Mouse (Mus musculus) Muller cell, postnatal 12 days (primary cell): ENCODE measurements around the gene Pramef25.
"Not testable (repeated sequence)": the region's sequence is repeated elsewhere in the genome, so short reads cannot be mapped to it uniquely, and the experiment has no call there.

ENCODE experiments used
- DNase-seq: peaks from one replicate; pipeline ENCODE4 v3.0.0-alpha.2; 2015; ENCODE audit errors: inconsistent ontology term

Pramef25 gene

DNA sequence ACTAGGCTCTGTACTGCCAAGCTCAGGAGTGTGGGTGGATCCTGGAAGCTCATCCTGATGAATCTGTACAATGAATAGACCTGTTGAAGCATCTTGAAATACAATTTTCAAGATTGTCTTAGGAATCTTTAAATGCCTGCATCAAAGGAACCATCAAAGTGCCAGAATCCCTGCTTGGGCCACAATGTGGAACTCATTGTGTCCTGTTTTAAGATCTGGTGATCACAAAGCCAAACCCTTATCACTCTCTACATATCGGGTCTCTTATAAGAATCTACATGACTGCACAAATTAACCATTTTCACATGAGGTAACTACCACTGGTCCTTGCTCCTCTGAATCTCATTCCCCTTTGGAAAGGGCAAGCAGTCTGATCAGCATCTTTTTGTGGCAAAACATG, at the start of gene Pramef25:
Gene Pramef25 (minus strand): TSS at position 101 of the 400 bp plus-strand sequence.
- not testable (repeated sequence) for DNase-seq

DNA sequence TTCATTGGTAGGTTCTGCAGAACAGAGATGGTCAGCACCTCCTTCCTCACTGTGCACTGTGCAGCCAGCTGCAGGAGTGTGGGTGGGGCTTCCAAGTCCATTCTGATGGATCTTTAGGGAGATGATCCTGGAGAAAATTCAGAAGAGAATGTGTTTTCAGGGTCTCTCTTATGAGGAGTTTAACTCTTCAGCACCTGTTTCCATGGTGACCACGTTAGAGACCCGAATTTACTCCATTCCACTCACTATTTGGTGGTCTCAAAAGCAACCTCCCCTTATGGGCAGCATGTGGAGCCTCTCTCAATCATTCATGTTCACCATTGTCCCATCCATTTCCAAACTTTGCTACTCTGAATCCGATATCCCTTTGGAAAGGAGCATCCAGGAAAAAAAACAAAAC, 43.5 kb upstream of the Pramef25 start, which contains the start of gene Pramef17:
Gene Pramef17 (minus strand): TSS at position 101 of the 400 bp plus-strand sequence.
- DNase-seq: not testable (repeated sequence)

DNA sequence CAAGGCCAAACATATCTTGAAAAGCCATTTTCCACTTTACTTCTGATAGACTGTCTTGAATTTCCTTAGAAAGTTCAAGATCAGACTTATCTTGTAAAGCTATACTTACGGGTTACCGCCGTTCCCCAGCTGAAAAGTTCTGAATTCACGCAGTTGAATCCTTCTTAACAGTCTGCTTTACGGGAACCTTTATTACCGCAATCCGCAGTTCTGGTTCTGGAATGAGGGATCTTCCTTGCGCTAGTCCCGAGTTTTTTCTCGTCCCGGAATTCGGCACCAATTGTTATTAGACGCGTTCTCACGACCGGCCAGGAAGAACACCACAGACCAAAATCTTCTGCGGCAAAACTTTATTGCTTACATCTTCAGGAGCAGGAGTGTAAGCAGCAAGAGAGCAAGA, 37.3 kb upstream of the Pramef25 start:
- DNase-seq: not testable (repeated sequence)

DNA sequence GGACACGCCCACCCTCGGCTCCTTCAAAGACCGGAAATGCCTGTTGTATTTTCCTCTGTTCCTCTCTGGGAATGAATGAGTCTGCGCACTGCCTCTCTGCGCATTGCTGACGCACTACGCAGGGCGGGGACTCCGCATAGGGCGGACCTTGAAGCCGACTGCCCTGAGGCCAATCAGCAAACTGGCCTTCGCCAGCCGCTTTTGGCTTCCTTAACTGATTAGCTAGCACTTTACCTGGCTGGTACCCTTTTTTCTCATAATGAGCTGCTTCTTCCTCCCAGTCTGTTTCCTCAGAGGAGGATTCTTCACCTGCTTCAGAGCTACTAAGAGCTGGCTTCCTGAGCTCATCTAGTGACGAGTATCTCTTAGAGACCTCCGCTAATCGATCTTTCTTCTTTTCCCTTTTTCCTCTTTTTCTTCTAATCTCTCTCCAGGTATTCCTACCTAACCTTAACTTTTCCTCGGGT, 36.7 kb upstream of the Pramef25 start:
- not testable (repeated sequence) for DNase-seq

DNA sequence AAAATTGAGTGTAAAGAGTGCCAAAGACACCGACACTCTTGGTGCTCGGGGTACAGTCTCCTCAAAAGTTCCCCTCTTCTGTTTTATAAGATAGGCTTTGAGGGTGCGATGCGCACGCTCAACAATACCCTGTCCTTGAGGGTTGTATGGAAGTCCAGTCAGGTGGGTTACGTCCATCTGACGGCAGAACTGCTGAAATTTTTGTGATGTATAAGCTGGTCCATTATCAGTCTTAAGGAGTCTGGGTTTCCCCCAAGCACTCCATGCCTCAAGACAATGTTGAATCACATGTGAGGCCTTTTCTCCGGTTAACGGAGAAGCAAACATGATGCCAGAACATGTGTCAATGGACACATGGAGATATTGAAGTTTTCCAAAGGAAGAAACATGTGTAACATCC, 34.9 kb upstream of the Pramef25 start:
- not testable (repeated sequence) for DNase-seq

DNA sequence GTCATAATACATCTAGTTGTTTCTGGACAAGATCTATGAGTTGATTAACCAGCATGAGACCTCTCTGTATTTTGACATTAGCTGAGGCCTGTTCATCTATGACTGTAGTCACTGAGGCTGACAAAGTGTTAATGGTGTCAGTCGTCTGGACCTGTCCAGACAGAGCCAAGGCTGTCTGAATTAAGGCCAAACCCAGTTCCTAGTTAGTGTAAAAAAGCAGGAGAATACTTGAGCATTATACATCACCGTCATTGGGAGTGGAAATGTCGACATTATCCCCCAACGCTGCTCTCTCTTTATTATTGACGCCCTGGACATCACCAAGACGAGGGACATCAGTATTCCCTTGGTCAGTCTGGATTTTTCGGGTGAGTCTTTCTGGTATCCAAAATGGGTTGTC, 34.3 kb upstream of the Pramef25 start:
- not testable (repeated sequence) for DNase-seq

DNA sequence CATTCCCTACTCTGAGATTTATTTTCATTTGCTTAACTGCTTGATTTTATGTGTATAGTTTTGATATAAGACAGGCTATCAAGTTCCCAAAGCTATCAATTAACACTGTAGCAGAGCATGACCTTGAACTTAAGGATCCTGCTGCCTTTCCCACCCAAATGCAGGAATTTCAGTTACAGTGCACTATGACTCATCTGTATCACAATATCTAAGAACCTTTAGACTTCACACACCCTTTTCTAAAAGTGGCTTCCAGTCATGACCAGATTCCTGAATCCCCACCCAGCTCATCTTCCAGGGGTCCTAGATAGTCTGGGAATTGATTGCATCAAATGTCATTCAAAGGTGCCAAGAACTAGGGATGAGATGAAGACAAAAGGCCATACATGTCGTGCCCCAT, 32.6 kb upstream of the Pramef25 start:
- DNase-seq: not testable (repeated sequence)

DNA sequence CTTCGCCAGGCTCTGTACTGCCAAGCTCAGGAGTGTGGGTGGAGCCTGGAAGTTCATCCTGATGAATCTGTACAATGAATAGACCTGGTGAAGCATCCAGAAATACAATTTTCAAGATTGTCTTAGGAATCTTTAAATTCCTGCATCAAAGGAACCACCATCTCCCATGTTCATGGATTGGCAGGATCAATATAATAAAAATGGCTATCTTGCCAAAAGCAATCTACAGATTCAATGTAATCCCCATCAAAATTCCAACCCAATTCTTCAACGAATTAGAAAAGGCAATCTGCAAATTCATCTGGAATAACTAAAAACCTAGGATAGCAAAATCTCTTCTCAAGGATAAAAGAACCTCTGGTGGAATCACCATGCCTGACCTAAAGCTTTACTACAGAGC, 16.0 kb upstream of the Pramef25 start, which contains the start of gene Gm13101:
Gene Gm13101 (minus strand): TSS at position 101 of the 400 bp plus-strand sequence.
- DNase-seq: not testable (repeated sequence)

DNA sequence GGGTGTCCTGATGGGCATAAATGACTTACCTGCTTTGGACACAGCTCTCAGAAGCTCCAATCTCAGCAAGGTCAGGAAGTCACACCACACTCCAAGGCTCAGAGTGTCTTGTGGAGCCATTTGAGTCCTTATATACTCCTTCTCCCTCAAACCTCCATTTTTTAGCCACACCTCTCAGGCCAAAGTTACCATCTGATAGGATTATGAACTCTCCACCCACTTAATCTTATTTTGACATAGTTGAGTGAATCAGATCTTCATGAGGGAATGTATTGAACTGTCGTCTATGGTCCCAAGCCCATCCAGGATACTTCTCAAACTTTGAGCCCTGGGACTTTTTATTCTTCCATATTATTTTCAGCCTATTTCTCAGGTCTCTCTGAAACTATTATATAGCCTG, 50.5 kb downstream of the Pramef25 start, which contains the start of gene Pramef6:
Gene Pramef6 (minus strand): TSS at position 101 of the 400 bp plus-strand sequence.
- not testable (repeated sequence) for DNase-seq
